Mouse (Mus musculus) right cerebral cortex, adult 18-20 months (tissue): ENCODE data around the gene Slc13a1.

Experiments used
- DNase-seq: peaks from one replicate; pipeline ENCODE4 v3.0.0; 2022; ENCODE audit warnings: mixed read lengths

Slc13a1 gene

GRCm38 (mm10) chr6:24072804-24073203 lies 95.1 kb downstream of the Slc13a1 start:
- no peak for DNase-seq

GRCm38 (mm10) chr6:24059754-24060153 lies 108.1 kb downstream of the Slc13a1 start:
- DNase-seq, result no peak

- no peak for DNase-seq
These were observed 112.8 kb downstream of the Slc13a1 start for GRCm38 (mm10) chr6:24055086-24055485.

GRCm38 (mm10) chr6:24054086-24054710 lies 113.7 kb downstream of the Slc13a1 start:
- no peak for DNase-seq

- no peak for DNase-seq
These were observed 120.7 kb downstream of the Slc13a1 start for GRCm38 (mm10) chr6:24047014-24047770.

GRCm38 (mm10) chr6:24043496-24043895 lies 124.4 kb downstream of the Slc13a1 start:
- no peak for DNase-seq
